Mouse (Mus musculus) heart, postnatal 14 days (tissue): ENCODE data around the gene Btg1-ps1. TPM values are rescaled to one million over a fixed set of nuclear protein-coding genes. Genes with fewer than 3 reads are reported as not detected.
A peak's percentile ranks its signal among the peaks of the same experiment; 100 is the strongest.
"Not testable (repeated sequence)": the region's sequence is repeated elsewhere in the genome, so short reads cannot be mapped to it uniquely, and the experiment has no call there.

Source experiments
- DNase-seq, 2 experiments: peaks; one replicate each; pipeline ENCODE4 v3.0.0; 2021 to 2022
- intact Hi-C: fragments of 180-260 bp; cut with DNase I; formaldehyde crosslinking; loops from one replicate; pipeline ENCODE4 v1.15.1; 2025
- long read RNA-seq, 2 experiments: library from polyadenylated mRNA; stranded (forward); transcript quantifications; one replicate each; pipeline ENCODE4 v2.0.0; 2021
- total RNA-seq, 2 experiments: library from RNA; stranded (reverse); gene quantifications; 2 replicates each; pipeline ENCODE4 v1.2.3; 2021

Gene Btg1-ps1
- total RNA-seq = not detected
- long read RNA-seq, experiment 1 = 0 reads
- long read RNA-seq, experiment 2 = 0 reads

GRCm38 (mm10) chrX:38018597-38018996 is at the start of gene Btg1-ps1:
Btg1-ps1 (minus strand) TSS chrX:38018815.
- DNase-seq = peak; percentile 1 to 3
- intact Hi-C loops = not testable (repeated sequence)

GRCm38 (mm10) chrX:38066175-38066574 is 47.6 kb upstream of the Btg1-ps1 start, which contains the start of gene Rhox10:
Rhox10 (plus strand) TSS chrX:38066475.
- DNase-seq = no peak
- intact Hi-C loops = no loop called here

GRCm38 (mm10) chrX:38061544-38061943 is 42.9 kb upstream of the Btg1-ps1 start:
- DNase-seq = peak; percentile 6 to 14
- intact Hi-C loops = loop anchor here (5.0 kb wide), 1 partner anchor 116 kb away; no protein-coding TSS in a partner anchor

DNA sequence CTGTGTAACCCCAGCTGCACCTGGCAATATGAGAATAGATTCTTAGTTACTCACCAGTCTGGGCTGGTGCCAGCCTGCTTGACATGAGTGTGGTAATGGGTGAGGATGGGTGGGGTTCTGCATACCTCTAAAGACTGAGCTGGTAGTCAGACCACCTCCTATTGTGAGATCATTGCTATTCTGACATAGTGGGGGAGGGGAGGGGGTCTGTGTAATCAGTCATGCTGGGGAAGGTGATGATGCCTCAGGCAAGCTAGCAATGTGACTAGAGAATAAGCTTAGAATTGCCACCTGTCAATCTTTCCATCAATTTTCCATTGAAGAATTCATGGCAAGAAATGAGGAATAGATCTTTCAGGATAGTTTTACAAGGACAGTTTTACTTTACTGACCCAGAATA is 24.4 kb upstream of the Btg1-ps1 start, which contains the start of gene Btg1-ps2:
Gene Btg1-ps2 (minus strand): TSS at position 101 of the 400 bp plus-strand sequence.
- intact Hi-C loops, DNase-seq: not testable (repeated sequence)

DNA sequence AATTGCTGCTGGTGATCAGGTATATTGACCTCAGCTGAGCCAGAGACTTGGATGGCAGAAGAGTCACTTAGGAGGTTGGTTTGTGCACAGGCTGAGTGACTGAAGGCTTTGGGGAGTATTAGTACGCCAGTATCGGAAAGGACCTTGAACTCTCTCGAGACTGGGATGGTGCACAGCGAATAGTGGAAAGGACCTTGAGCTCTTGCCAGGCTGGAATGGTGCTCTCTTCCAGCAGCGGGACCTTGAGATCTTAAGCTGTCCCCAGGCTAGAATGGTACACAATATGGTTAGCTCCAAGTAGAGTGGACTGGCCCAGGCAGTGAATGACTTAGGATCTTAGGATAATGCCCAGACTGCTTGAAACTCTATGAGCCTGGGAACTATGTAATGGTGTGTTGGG is 21.1 kb upstream of the Btg1-ps1 start:
- DNase-seq = no peak
- intact Hi-C loops = no loop called here

DNA sequence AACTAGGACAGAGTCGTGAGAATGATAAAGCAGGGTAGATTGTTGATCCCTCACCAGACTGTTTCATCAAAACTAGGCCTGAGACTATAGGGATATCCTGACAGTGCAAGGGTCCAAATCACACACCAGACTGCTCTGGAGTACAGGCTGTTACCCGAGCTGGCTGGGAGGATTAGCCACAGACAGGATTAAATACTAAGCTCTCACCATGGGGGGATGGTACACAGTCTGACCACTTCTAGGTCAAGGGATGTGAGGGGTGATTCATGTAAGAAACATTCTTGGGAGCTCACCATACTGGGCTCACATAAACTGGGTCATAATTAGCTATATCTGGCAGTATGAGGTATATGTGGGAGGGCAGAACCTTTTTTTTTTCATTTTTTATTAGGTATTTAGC is 15.2 kb upstream of the Btg1-ps1 start:
- intact Hi-C loops = no loop called here
- no peak for DNase-seq

DNA sequence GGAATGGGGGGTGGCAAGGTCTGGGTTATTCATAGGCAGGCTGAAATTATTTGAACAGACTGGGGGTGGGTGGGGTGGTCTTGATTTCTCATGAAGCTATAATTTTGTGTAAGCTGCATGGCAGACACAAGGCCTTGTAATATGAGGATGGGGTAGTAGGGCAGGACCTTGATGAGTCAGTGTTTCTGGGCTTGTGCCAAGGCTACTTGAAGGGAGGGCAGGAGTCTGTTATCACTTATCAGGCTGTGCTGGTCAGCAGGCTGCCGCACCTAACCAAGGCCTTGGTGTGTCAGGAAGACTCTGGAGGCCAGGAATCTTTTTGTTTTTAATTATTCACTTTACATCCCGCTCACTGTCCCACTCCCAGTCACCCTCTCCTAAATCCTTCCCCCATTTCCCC is 9.9 kb downstream of the Btg1-ps1 start:
- intact Hi-C loops = no loop called here
- peak in 1 of 2 experiments; percentile 1 for DNase-seq

Other genes starting within 250 kb of the Btg1-ps1 start
- gene Rhox5, start 214.0 kb downstream of the Btg1-ps1 start, total RNA-seq = 1 to 10 TPM; 1.7 to 3.7 TPM
- not detected for gene Rhox6, start 191.9 kb downstream of the Btg1-ps1 start, total RNA-seq
- gene Rhox7a, start 187.1 kb downstream of the Btg1-ps1 start, total RNA-seq = not detected
- gene Rhox8, start 139.9 kb downstream of the Btg1-ps1 start, total RNA-seq = not detected
- not detected for gene Rhox7b, start 121.6 kb downstream of the Btg1-ps1 start, total RNA-seq
- not detected for gene Rhox9, start 117.0 kb downstream of the Btg1-ps1 start, total RNA-seq
- not detected for gene Btg1-ps2, start 24.3 kb upstream of the Btg1-ps1 start, total RNA-seq
- gene Rhox10, start 47.7 kb upstream of the Btg1-ps1 start, total RNA-seq = not detected
- gene Rhox11, start 66.3 kb upstream of the Btg1-ps1 start, total RNA-seq = not detected
- not detected for gene Rhox12, start 92.1 kb upstream of the Btg1-ps1 start, total RNA-seq
- not detected for gene Rhox13, start 102.4 kb upstream of the Btg1-ps1 start, total RNA-seq
- gene Zbtb33, start 171.0 kb upstream of the Btg1-ps1 start, total RNA-seq = 10 to 100 TPM; 11.6 to 11.7 TPM
- 1 to 10 TPM; 6.6 to 9.2 TPM for gene Tmem255a, start 233.6 kb upstream of the Btg1-ps1 start, total RNA-seq